Mouse (Mus musculus): ENCODE measurements around the gene Defb7.

DNA sequence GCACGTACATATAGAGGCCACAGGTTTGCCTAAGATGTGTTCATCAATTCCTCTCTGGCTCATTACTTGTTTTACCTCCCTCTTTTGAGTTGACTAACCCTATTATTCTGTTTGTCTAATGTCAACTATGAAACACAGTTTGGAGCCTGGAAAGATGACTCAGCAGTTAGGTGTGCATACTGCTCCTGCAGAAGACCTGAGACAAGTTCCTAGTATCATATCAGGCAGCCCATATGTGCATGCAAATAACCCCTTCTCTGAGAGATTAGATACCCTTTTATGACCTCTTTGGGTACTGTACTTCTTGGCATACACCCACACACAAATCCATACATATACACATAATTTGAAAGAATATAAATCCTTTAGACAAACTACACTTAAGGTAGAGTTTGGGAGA, 48.5 kb upstream of the Defb7 start:
- TF ChIP-seq CTCF (IDR thresholded peaks at IDR 0.05; ENCODE audit: borderline replicate concordance, control insufficient read depth, extremely low read depth, insufficient read depth, low read length, poor library complexity), result no peak
- no peak for TF ChIP-seq POLR2A (IDR thresholded peaks at IDR 0.05; ENCODE audit: control insufficient read depth, extremely low read depth, insufficient read depth, low read length, poor library complexity)
